Mouse (Mus musculus) midbrain, embryonic 16.5 days (tissue): ENCODE measurements around the gene Pidd1. TPM values are rescaled to one million over a fixed set of nuclear protein-coding genes. Genes with fewer than 3 reads are reported as not detected.

ENCODE experiments used
- ATAC-seq: fragments of 200-750 bp; cut with Nextera tagmentation; 2 replicates; pipeline ENCODE4 v1.8.0; 2017; ENCODE audit warnings: moderate TSS enrichment
- H3K27ac ChIP-seq: fragments of 300-500 bp; sonication (generic); 2 replicates; pipeline ENCODE4 v1.5.1; 2014; ENCODE audit warnings: mild to moderate bottlenecking, low read length, mixed read lengths
- H3K27me3 ChIP-seq: fragments of 300-500 bp; sonication (generic); 2 replicates; pipeline ENCODE4 v1.6.1; 2014; ENCODE audit warnings: low read depth, low read length, mixed read lengths; ENCODE audit not compliant: control insufficient read depth, insufficient read depth
- H3K36me3 ChIP-seq: fragments of 300-500 bp; sonication (generic); 2 replicates; pipeline ENCODE4 v1.6.1; 2014; ENCODE audit warnings: mild to moderate bottlenecking, low read length, moderate library complexity, mixed read lengths; ENCODE audit not compliant: control insufficient read depth, insufficient read depth
- H3K4me1 ChIP-seq: fragments of 300-500 bp; sonication (generic); 2 replicates; pipeline ENCODE4 v1.6.1; 2014; ENCODE audit warnings: mild to moderate bottlenecking, low read length, mixed read lengths; ENCODE audit not compliant: control insufficient read depth, insufficient read depth
- H3K4me2 ChIP-seq: fragments of 300-500 bp; sonication (generic); 2 replicates; pipeline ENCODE4 v1.6.1; 2014; ENCODE audit warnings: mild to moderate bottlenecking, low read length, mixed read lengths
- H3K4me3 ChIP-seq: fragments of 300-500 bp; sonication (generic); 2 replicates; pipeline ENCODE4 v1.5.1; 2014; ENCODE audit warnings: low read depth, mild to moderate bottlenecking, low read length, moderate library complexity, mixed read lengths
- H3K9ac ChIP-seq: fragments of 300-500 bp; sonication (generic); 2 replicates; pipeline ENCODE4 v1.6.1; 2014; ENCODE audit warnings: low read depth, low read length, mixed read lengths
- H3K9me3 ChIP-seq: fragments of 300-500 bp; sonication (generic); replicated peaks from 2 replicates; pipeline ENCODE4 v1.6.1; 2014; ENCODE audit warnings: mild to moderate bottlenecking, low read length, mixed read lengths; ENCODE audit not compliant: control insufficient read depth, poor library complexity, severe bottlenecking
- WGBS: fragments of 180-500 bp; shearing (Covaris S2); extraction: QIAGEN DNeasy Blood & Tissue Kit; methylation state at CpG from one replicate; pipeline ENCODE4 v1.1.7; 2014; 5-methylcytosine and 5-hydroxymethylcytosine counted together
- polyA plus RNA-seq: library from polyadenylated mRNA; unstranded; fragments of >200 nt; fragmentation: Nextera tagmentation; extraction: Ambion mirVana; gene quantifications from 2 replicates; pipeline ENCODE4 v1.2.1, GENCODE M21; 2015

The Pidd1 gene
- 2.4 and 2.5 TPM in 2 replicates for polyA plus RNA-seq

- H3K36me3 ChIP-seq, result no peaks in the 10 kb centered on the region; the same call in 1 of the 2 replicates
- H3K9ac ChIP-seq, result peak within 1 kb of the TSS; percentile 50
- peaks cover 7% of the 10 kb centered on the region for H3K4me1 ChIP-seq
- H3K4me2 ChIP-seq, result peak within 1 kb of the TSS; percentile 50
- H3K9me3 ChIP-seq, result no peaks in the 10 kb centered on the region
- WGBS, result under 1% methylated on average over 25 of the region's 25 CpGs
- no peak within 1 kb of the TSS for H3K27ac ChIP-seq
- H3K4me3 ChIP-seq, result peak within 1 kb of the TSS; percentile 32
- H3K27me3 ChIP-seq, result no peaks in the 10 kb centered on the region
- ATAC-seq, result no peak
These were observed at the start of gene Pidd1 for GRCm38 (mm10) chr7:141443828-141444237. TSS of gene Pidd1 (minus strand) at chr7:141444025.

DNA sequence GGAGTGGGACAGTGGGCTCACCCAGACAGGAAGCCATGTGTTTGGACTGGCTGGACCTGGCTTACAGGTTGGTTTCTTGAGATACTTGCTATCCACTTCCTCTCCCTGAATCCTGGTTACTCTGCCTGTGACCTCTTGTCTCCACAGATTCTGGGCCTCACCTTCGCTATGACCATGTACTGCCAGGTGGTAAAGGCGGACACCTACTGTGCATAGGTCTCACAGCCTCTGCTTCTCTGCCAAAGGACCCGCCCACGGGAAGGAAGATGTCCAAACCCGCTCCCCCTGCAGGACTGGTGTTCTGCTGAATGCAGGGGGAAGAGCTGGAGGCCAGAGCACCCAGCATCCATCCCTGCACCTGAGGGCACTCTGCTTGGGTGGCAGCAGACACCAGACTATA lies 48.9 kb upstream of the Pidd1 start:
- no peak for ATAC-seq
- Histone ChIP-seq H3K9ac (no peak overlapping the region), H3K27me3 (no peaks in the 10 kb centered on the region), H3K4me2 (no peak overlapping the region), H3K4me3 (no peak overlapping the region), H3K9me3 (no peaks in the 10 kb centered on the region), H3K36me3 (peaks cover 10% of the 10 kb centered on the region), H3K27ac (no peak overlapping the region), H3K4me1 (no peaks in the 10 kb centered on the region)
- WGBS, result 89% methylated on average over 5 of the region's 5 CpGs

GRCm38 (mm10) chr7:141491151-141491550 lies 47.3 kb upstream of the Pidd1 start:
- H3K27me3 ChIP-seq, result no peaks in the 10 kb centered on the region
- no peaks in the 10 kb centered on the region for H3K4me1 ChIP-seq
- peaks cover 10% of the 10 kb centered on the region for H3K36me3 ChIP-seq
- no peak overlapping the region for H3K9ac ChIP-seq
- no peaks in the 10 kb centered on the region for H3K9me3 ChIP-seq
- H3K4me3 ChIP-seq, result no peak overlapping the region
- no peak for ATAC-seq
- no peak overlapping the region for H3K27ac ChIP-seq
- 86% methylated on average over 2 of the region's 2 CpGs for WGBS
- H3K4me2 ChIP-seq, result no peak overlapping the region

- H3K27ac ChIP-seq, result no peak overlapping the region
- H3K27me3 ChIP-seq, result no peaks in the 10 kb centered on the region
- H3K36me3 ChIP-seq, result peaks cover 3% of the 10 kb centered on the region; the same call in 1 of the 2 replicates
- ATAC-seq, result no peak
- H3K9me3 ChIP-seq, result no peaks in the 10 kb centered on the region
- peaks cover 20% of the 10 kb centered on the region for H3K4me1 ChIP-seq
- no peak overlapping the region for H3K9ac ChIP-seq
- 80% methylated on average over 7 of the region's 7 CpGs for WGBS
- no peak overlapping the region for H3K4me3 ChIP-seq
- H3K4me2 ChIP-seq, result no peak overlapping the region
These were observed 43.3 kb upstream of the Pidd1 start for GRCm38 (mm10) chr7:141487141-141487540.

DNA sequence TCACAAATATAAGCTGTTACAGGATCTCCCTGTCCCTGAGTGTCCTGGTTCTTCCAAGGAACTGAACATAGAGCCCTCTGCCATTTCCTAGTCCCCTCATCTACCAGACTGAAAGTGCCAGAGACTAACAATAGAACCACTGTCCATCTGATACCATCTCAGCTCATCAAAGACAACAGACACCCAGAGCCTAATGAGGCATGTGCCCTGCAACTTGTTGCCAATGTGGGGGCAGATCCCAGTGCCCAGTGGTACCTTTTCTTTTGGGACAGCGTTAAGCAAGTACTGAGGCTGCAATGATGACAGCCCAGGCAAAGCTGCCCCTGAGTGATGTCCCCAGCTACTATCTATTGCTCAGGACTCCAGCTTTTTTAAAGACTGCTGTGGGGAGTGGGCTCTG lies 42.4 kb upstream of the Pidd1 start:
- Histone ChIP-seq H3K4me2 (no peak overlapping the region), H3K27ac (no peak overlapping the region), H3K27me3 (no peaks in the 10 kb centered on the region), H3K4me3 (no peak overlapping the region), H3K4me1 (peaks cover 20% of the 10 kb centered on the region), H3K9me3 (no peaks in the 10 kb centered on the region), H3K36me3 (no peaks in the 10 kb centered on the region), H3K9ac (no peak overlapping the region)
- WGBS, result 89% methylated on average over 1 of the region's 1 CpGs
- no peak for ATAC-seq

GRCm38 (mm10) chr7:141485606-141486005 lies 41.8 kb upstream of the Pidd1 start:
- WGBS, result 83% methylated on average over 2 of the region's 2 CpGs
- peaks cover 24% of the 10 kb centered on the region for H3K4me1 ChIP-seq
- H3K9ac ChIP-seq, result no peak overlapping the region
- no peak overlapping the region for H3K4me3 ChIP-seq
- H3K4me2 ChIP-seq, result no peak overlapping the region
- H3K27ac ChIP-seq, result no peak overlapping the region
- ATAC-seq, result no peak
- no peaks in the 10 kb centered on the region for H3K9me3 ChIP-seq
- no peaks in the 10 kb centered on the region for H3K27me3 ChIP-seq
- H3K36me3 ChIP-seq, result no peaks in the 10 kb centered on the region

DNA sequence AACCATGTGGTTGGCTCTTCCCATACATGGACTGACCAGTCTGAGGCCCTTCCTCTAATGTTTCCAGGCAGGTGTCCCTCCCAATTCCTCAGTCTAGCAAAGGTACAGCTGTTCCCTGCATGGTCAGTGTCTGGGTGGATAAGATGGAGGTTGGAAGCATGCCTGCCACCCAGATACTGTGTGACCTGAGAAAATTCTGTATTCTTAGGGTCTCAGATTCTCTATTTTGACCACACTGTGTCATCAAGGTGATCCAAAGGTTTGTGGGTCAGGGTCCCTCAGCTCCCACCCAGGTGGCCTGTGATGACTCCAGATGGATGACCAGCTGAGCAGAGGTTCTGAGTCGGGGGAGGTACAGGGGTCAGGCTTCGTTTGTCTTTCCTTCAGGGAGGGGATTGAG lies 41.4 kb upstream of the Pidd1 start:
- H3K4me3 ChIP-seq, result no peak overlapping the region
- H3K27ac ChIP-seq, result no peak overlapping the region
- no peak for ATAC-seq
- no peaks in the 10 kb centered on the region for H3K36me3 ChIP-seq
- H3K4me2 ChIP-seq, result no peak overlapping the region
- WGBS, result 65% methylated on average over 2 of the region's 2 CpGs
- H3K4me1 ChIP-seq, result peaks cover 25% of the 10 kb centered on the region
- H3K27me3 ChIP-seq, result no peaks in the 10 kb centered on the region
- H3K9me3 ChIP-seq, result no peaks in the 10 kb centered on the region
- H3K9ac ChIP-seq, result no peak overlapping the region

- no peak overlapping the region for H3K27ac ChIP-seq
- 87% methylated on average over 4 of the region's 5 CpGs for WGBS
- H3K27me3 ChIP-seq, result no peaks in the 10 kb centered on the region
- H3K4me3 ChIP-seq, result no peak overlapping the region
- no peak overlapping the region for H3K4me2 ChIP-seq
- H3K9me3 ChIP-seq, result no peaks in the 10 kb centered on the region
- no peaks in the 10 kb centered on the region for H3K36me3 ChIP-seq
- H3K9ac ChIP-seq, result no peak overlapping the region
- H3K4me1 ChIP-seq, result peaks cover 25% of the 10 kb centered on the region
- no peak for ATAC-seq
These were observed 40.6 kb upstream of the Pidd1 start for GRCm38 (mm10) chr7:141484186-141485120.

DNA sequence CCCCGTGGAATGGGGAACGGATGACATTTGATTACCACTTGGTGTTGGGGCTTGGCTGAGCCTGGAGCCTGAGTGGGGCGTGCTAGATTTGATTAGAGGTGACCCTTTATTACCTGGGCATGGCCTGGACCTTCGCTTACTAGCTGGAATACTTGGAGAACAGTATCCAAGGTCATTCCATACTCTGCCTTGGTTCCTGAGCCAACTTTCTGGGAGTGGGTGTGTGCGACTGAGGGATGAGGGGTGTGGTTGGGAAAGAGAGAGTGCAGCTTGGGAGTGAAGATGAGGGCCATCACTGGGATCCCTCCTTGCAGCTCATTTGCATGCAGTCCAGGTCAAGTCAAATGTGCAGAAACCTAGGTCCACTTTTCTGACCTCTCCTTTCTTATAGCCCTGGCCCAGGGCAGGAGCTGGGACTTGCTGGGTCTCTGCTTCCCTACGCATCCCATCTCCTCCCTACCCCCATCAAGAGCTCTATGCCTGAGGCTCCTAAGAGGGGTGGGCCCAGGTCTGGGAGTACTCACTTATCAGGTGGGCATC lies 39.4 kb upstream of the Pidd1 start:
- H3K4me1 ChIP-seq, result peaks cover 25% of the 10 kb centered on the region
- H3K4me3 ChIP-seq, result peak overlapping the region; percentile 69
- 75% methylated on average over 6 of the region's 6 CpGs for WGBS
- H3K27ac ChIP-seq, result no peak overlapping the region
- no peaks in the 10 kb centered on the region for H3K27me3 ChIP-seq
- no peaks in the 10 kb centered on the region for H3K36me3 ChIP-seq
- peak overlapping the region; percentile 68 for H3K4me2 ChIP-seq
- H3K9me3 ChIP-seq, result no peaks in the 10 kb centered on the region
- ATAC-seq, result no peak
- peak overlapping the region; percentile 28 for H3K9ac ChIP-seq
